Mouse (Mus musculus): Measurements from ENCODE around the gene Kif14. TPM values are rescaled to one million over a fixed set of nuclear protein-coding genes. Genes with fewer than 3 reads are reported as not detected.

Gene Kif14
- polyA plus RNA-seq, 1 experiment = 3.7 TPM

GRCm38 (mm10) chr1:136570976-136571375 lies 104.8 kb downstream of the Kif14 start:
- Histone ChIP-seq H3K27me3 (ENCODE audit: control insufficient read depth, insufficient read depth, low read length) (no peaks in the 10 kb centered on the region), H3K27ac (ENCODE audit: control insufficient read depth, insufficient read depth, low read length) (no peak overlapping the region), H3K4me1 (replicated peaks; ENCODE audit: control insufficient read depth, insufficient read depth, low read length) (peaks cover 4% of the 10 kb centered on the region; the same call in 1 of the 2 replicates), H3K4me3 (ENCODE audit: control insufficient read depth, insufficient read depth, low read length) (no peak overlapping the region), H3K36me3 (ENCODE audit: control insufficient read depth, insufficient read depth, low read length) (no peaks in the 10 kb centered on the region)
- no peak for TF ChIP-seq CTCF (IDR thresholded peaks at IDR 0.05; ENCODE audit: borderline replicate concordance, control insufficient read depth, extremely low read depth, insufficient read depth, low read length, poor library complexity)
- no peak for TF ChIP-seq POLR2A (IDR thresholded peaks at IDR 0.05; ENCODE audit: control insufficient read depth, extremely low read depth, insufficient read depth, low read length, poor library complexity)
- 60% methylated on average over 9 of the region's 9 CpGs for WGBS
- no peak for DNase-seq

GRCm38 (mm10) chr1:136571530-136571929 lies 105.4 kb downstream of the Kif14 start:
- no peaks in the 10 kb centered on the region for H3K27me3 ChIP-seq (ENCODE audit: control insufficient read depth, insufficient read depth, low read length)
- no peaks in the 10 kb centered on the region for H3K36me3 ChIP-seq (ENCODE audit: control insufficient read depth, insufficient read depth, low read length)
- WGBS = 92% methylated on average over 10 of the region's 10 CpGs
- no peak overlapping the region for H3K27ac ChIP-seq (ENCODE audit: control insufficient read depth, insufficient read depth, low read length)
- no peak for TF ChIP-seq CTCF (IDR thresholded peaks at IDR 0.05; ENCODE audit: borderline replicate concordance, control insufficient read depth, extremely low read depth, insufficient read depth, low read length, poor library complexity)
- TF ChIP-seq POLR2A (IDR thresholded peaks at IDR 0.05; ENCODE audit: control insufficient read depth, extremely low read depth, insufficient read depth, low read length, poor library complexity) = no peak
- DNase-seq = no peak
- H3K4me3 ChIP-seq (ENCODE audit: control insufficient read depth, insufficient read depth, low read length) = no peak overlapping the region
- peaks cover 4% of the 10 kb centered on the region for H3K4me1 ChIP-seq (replicated peaks; ENCODE audit: control insufficient read depth, insufficient read depth, low read length)

- TF ChIP-seq CTCF (IDR thresholded peaks at IDR 0.05; ENCODE audit: borderline replicate concordance, control insufficient read depth, extremely low read depth, insufficient read depth, low read length, poor library complexity) (no peak), POLR2A (IDR thresholded peaks at IDR 0.05; ENCODE audit: control insufficient read depth, extremely low read depth, insufficient read depth, low read length, poor library complexity) (no peak)
- no peak for DNase-seq
- H3K4me3 ChIP-seq (ENCODE audit: control insufficient read depth, insufficient read depth, low read length) = no peak overlapping the region
- H3K27me3 ChIP-seq (ENCODE audit: control insufficient read depth, insufficient read depth, low read length) = no peaks in the 10 kb centered on the region
- no peaks in the 10 kb centered on the region for H3K36me3 ChIP-seq (ENCODE audit: control insufficient read depth, insufficient read depth, low read length)
- 26% methylated on average over 16 of the region's 16 CpGs for WGBS
- H3K4me1 ChIP-seq (replicated peaks; ENCODE audit: control insufficient read depth, insufficient read depth, low read length) = peaks cover 36% of the 10 kb centered on the region
- H3K27ac ChIP-seq (ENCODE audit: control insufficient read depth, insufficient read depth, low read length) = no peak overlapping the region
Observed at GRCm38 (mm10) chr1:136577890-136578663, 111.9 kb downstream of the Kif14 start.

GRCm38 (mm10) chr1:136579360-136579759 lies 113.2 kb downstream of the Kif14 start:
- WGBS = 8% methylated on average over 14 of the region's 14 CpGs
- Histone ChIP-seq H3K27me3 (ENCODE audit: control insufficient read depth, insufficient read depth, low read length) (no peaks in the 10 kb centered on the region), H3K36me3 (ENCODE audit: control insufficient read depth, insufficient read depth, low read length) (no peaks in the 10 kb centered on the region), H3K27ac (ENCODE audit: control insufficient read depth, insufficient read depth, low read length) (peak overlapping the region; percentile 88), H3K4me1 (replicated peaks; ENCODE audit: control insufficient read depth, insufficient read depth, low read length) (peaks cover 36% of the 10 kb centered on the region), H3K4me3 (ENCODE audit: control insufficient read depth, insufficient read depth, low read length) (peak overlapping the region; percentile 56)
- TF ChIP-seq POLR2A (IDR thresholded peaks at IDR 0.05; ENCODE audit: control insufficient read depth, extremely low read depth, insufficient read depth, low read length, poor library complexity) = no peak
- TF ChIP-seq CTCF (IDR thresholded peaks at IDR 0.05; ENCODE audit: borderline replicate concordance, control insufficient read depth, extremely low read depth, insufficient read depth, low read length, poor library complexity) = no peak
- DNase-seq = peak; percentile 33

- Histone ChIP-seq H3K27me3 (ENCODE audit: control insufficient read depth, insufficient read depth, low read length) (no peaks in the 10 kb centered on the region), H3K27ac (ENCODE audit: control insufficient read depth, insufficient read depth, low read length) (peak overlapping the region; percentile 73), H3K4me1 (replicated peaks; ENCODE audit: control insufficient read depth, insufficient read depth, low read length) (peaks cover 36% of the 10 kb centered on the region), H3K4me3 (ENCODE audit: control insufficient read depth, insufficient read depth, low read length) (peak overlapping the region; percentile 43), H3K36me3 (ENCODE audit: control insufficient read depth, insufficient read depth, low read length) (no peaks in the 10 kb centered on the region)
- DNase-seq = peak; percentile 18
- 12% methylated on average over 8 of the region's 8 CpGs for WGBS
- 0 out of 2 replicates have a peak, but pooled peaks have one; percentile 42 for TF ChIP-seq CTCF (IDR thresholded peaks at IDR 0.05; ENCODE audit: borderline replicate concordance, control insufficient read depth, extremely low read depth, insufficient read depth, low read length, poor library complexity)
- TF ChIP-seq POLR2A (IDR thresholded peaks at IDR 0.05; ENCODE audit: control insufficient read depth, extremely low read depth, insufficient read depth, low read length, poor library complexity) = no peak
Observed at GRCm38 (mm10) chr1:136580266-136580665, 114.1 kb downstream of the Kif14 start.

Other genes with a start within 250 kb of the Kif14 start
- gene Inava, start 232.1 kb upstream of the Kif14 start, polyA plus RNA-seq (2012; rRNA removed) = 8.5 and 9.7 TPM in 2 replicates
- 24.4 and 41.7 TPM in 2 replicates for gene Gpr25, start 205.5 kb upstream of the Kif14 start, polyA plus RNA-seq (2012; rRNA removed)
- gene Camsap2, start 120.2 kb upstream of the Kif14 start, polyA plus RNA-seq (2012; rRNA removed) = 7.3 and 13.4 TPM in 2 replicates
- gene Ddx59, start 51.1 kb upstream of the Kif14 start, polyA plus RNA-seq (2012; rRNA removed) = 3.0 and 3.6 TPM in 2 replicates
- 6.2 TPM in 2 replicates for gene Zfp281, start 158.6 kb downstream of the Kif14 start, polyA plus RNA-seq (2012; rRNA removed)

Data from thymus, adult 2 months (tissue).